Mouse (Mus musculus) forebrain, postnatal 0 days (tissue): Measurements from ENCODE around the gene Galnt18. TPM values are rescaled to one million over a fixed set of nuclear protein-coding genes. Genes with fewer than 3 reads are reported as not detected.

Source experiments
- ATAC-seq: fragments of 200-750 bp; cut with Nextera tagmentation; 2 replicates; pipeline ENCODE4 v1.8.0; 2017; ENCODE audit warnings: mild to moderate bottlenecking, moderate library complexity
- DNase-seq: peaks from one replicate; pipeline ENCODE4 v3.0.0-alpha.2; 2015
- H3K27ac ChIP-seq: fragments of 300-500 bp; sonication (generic); 2 replicates; pipeline ENCODE4 v1.5.1; 2014; ENCODE audit warnings: low read depth, mild to moderate bottlenecking, antibody characterized with exemption, low read length, moderate library complexity, mixed read lengths
- H3K27me3 ChIP-seq: fragments of 300-500 bp; sonication (generic); 2 replicates; pipeline ENCODE4 v1.6.1; 2014; ENCODE audit warnings: mild to moderate bottlenecking, low read length, mixed read lengths; ENCODE audit not compliant: insufficient read depth
- H3K36me3 ChIP-seq: fragments of 300-500 bp; sonication (generic); 2 replicates; pipeline ENCODE4 v1.6.1; 2014; ENCODE audit warnings: mild to moderate bottlenecking, moderate library complexity; ENCODE audit not compliant: insufficient read depth
- H3K4me1 ChIP-seq: fragments of 300-500 bp; sonication (generic); 2 replicates; pipeline ENCODE4 v1.6.1; 2014; ENCODE audit warnings: antibody characterized with exemption; ENCODE audit not compliant: insufficient read depth
- H3K4me2 ChIP-seq: fragments of 300-500 bp; sonication (generic); 2 replicates; pipeline ENCODE4 v1.6.1; 2014; ENCODE audit warnings: low read depth, mild to moderate bottlenecking, moderate library complexity
- H3K4me3 ChIP-seq: fragments of 300-500 bp; sonication (generic); 2 replicates; pipeline ENCODE4 v1.5.1; 2014; ENCODE audit warnings: low read depth, low read length, mixed read lengths
- H3K9ac ChIP-seq: fragments of 300-500 bp; sonication (generic); 2 replicates; pipeline ENCODE4 v1.6.1; 2014; ENCODE audit warnings: mild to moderate bottlenecking
- H3K9me3 ChIP-seq: fragments of 300-500 bp; sonication (generic); 2 replicates; pipeline ENCODE4 v1.6.1; 2016; ENCODE audit warnings: low read length
- CTCF ChIP-seq: sonication (generic); IDR thresholded peaks from 2 replicates; pipeline ENCODE4 v1.5.1; 2016; ENCODE audit warnings: antibody characterized with exemption, control low read depth, low read depth
- WGBS: fragments of 180-500 bp; shearing (Covaris S2); extraction: QIAGEN DNeasy Blood & Tissue Kit; methylation state at CpG from one replicate; pipeline ENCODE4 v1.1.7; 2014; 5-methylcytosine and 5-hydroxymethylcytosine counted together
- polyA plus RNA-seq: library from polyadenylated mRNA; unstranded; fragments of >200 nt; fragmentation: Nextera tagmentation; extraction: Ambion mirVana; gene quantifications from 2 replicates; pipeline ENCODE4 v1.2.1, GENCODE M21; 2015
- total RNA-seq: library from RNA; depleted of rRNA; stranded (reverse); fragments of >200 nt; gene quantifications from 2 replicates; pipeline ENCODE4 v1.2.3, GENCODE M21; 2014

The Galnt18 gene
- total and polyA plus RNA-seq, 2 experiments from 2014 or later: 18.0 to 22.0 TPM

DNA sequence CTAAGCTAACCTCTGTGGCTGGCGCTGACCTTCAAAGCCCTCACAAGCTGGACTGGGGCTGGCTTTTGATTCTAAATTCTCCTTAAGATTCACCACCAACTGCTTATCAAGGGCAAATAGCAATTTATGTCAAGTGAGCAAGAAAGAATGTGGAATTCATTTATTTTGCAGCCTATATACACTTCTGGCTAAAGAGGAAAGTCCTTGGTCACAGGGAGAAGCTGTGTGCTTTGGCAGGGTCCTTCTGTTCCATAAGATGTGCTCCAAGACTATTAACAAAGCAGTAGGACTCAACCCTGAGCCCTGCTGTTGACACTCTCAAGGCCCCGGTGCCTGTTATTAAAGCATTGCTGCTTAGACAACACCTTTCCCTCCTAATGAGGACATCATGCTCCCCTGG is 7.4 kb downstream of the Galnt18 start:
- Histone ChIP-seq H3K4me3 (no peak overlapping the region), H3K27ac (no peak overlapping the region), H3K4me2 (no peak overlapping the region), H3K36me3 (no peaks in the 10 kb centered on the region), H3K4me1 (no peaks in the 10 kb centered on the region), H3K9me3 (no peaks in the 10 kb centered on the region), H3K27me3 (no peaks in the 10 kb centered on the region), H3K9ac (no peak overlapping the region)
- DNase-seq (no peak), ATAC-seq (no peak)
- 85% methylated on average over 2 of the region's 2 CpGs for WGBS
- no peak for TF ChIP-seq CTCF

DNA sequence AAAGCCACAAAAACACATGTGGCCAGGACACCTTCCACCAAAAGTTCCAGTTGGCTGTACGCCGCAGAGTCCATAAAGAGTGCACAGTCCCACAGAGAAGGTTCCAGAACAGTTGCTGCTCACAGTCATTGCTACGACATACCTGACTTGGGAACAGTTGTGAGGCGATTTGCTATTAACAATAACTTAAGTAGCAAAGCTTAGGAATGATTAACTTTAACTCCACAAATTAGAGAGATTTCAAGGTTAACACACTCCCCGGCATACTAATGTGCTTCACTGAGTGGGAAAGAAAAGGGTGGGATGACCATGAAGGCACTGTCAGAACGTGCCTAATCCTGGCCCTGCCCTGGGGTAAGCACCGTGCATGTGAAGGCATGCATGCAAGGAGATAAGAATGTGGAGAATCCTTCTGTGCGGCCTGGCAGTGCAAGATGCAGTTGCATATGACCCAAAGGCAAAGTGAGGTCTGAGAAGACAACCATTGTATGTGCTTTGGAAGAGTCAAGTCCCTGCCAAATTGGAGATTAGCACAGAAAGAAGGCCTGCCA is 8.5 kb downstream of the Galnt18 start:
- WGBS: 78% methylated on average over 8 of the region's 8 CpGs
- no peaks in the 10 kb centered on the region for H3K36me3 ChIP-seq
- no peak overlapping the region for H3K9ac ChIP-seq
- ATAC-seq (no peak), DNase-seq (no peak)
- no peaks in the 10 kb centered on the region for H3K9me3 ChIP-seq
- H3K27me3 ChIP-seq: no peaks in the 10 kb centered on the region
- no peak overlapping the region for H3K27ac ChIP-seq
- H3K4me1 ChIP-seq: no peaks in the 10 kb centered on the region
- H3K4me3 ChIP-seq: no peak overlapping the region
- TF ChIP-seq CTCF: no peak
- no peak overlapping the region for H3K4me2 ChIP-seq

DNA sequence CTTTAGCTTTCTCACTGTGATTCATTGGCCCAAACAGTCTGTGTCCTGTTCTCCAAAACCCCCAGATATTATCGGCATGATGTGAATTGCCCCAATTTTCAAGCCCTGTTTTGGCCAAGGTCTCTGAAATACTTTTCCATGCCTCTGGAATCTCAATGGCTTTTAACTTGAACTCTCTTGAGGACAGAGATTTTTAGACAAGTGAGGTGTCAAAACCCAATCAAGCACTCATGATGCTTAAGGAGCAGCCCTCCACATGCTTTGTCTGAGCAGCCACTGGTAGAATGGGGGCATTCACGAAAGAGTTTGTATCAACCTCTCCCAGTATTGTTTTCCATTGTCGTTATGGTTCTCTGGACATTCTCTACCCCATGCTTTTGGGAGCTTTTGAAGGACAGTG is 9.2 kb downstream of the Galnt18 start:
- Histone ChIP-seq H3K9me3 (no peaks in the 10 kb centered on the region), H3K36me3 (no peaks in the 10 kb centered on the region), H3K27me3 (no peaks in the 10 kb centered on the region), H3K27ac (no peak overlapping the region), H3K9ac (no peak overlapping the region), H3K4me1 (no peaks in the 10 kb centered on the region), H3K4me2 (no peak overlapping the region), H3K4me3 (no peak overlapping the region)
- DNase-seq (no peak), ATAC-seq (no peak)
- WGBS: 73% methylated on average over 3 of the region's 3 CpGs
- TF ChIP-seq CTCF: no peak

DNA sequence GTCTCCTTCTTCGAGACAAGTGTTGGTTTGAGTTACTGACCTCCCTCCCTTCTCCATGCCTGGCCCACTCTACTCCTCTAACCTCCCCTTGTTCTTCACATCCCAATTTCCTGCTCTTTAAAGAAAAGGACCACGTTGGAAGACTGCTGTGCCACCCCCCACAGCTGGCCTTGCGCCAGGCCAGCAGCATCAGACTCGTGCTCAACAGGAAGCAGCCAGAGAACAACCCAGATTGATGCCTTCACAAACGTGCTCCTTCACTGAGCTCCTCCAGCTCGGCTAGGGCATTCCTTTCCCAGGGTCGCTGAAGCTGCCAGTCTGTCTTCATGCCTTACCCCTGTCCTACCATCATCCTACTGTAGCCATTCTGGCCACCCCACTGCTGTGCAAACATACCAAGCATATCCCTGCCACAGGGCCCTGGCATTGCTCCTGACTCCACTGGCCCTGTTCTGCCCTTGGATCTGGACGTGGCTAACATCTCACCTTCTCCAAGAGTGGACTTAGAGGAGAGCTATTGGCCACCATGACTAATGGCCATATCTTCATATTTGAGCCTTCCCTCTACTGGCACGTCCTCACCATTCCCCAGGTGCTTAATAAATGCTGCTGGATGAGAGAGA is 13.5 kb downstream of the Galnt18 start:
- no peak overlapping the region for H3K4me2 ChIP-seq
- no peak for ATAC-seq
- H3K27me3 ChIP-seq: no peaks in the 10 kb centered on the region
- H3K36me3 ChIP-seq: no peaks in the 10 kb centered on the region
- no peak overlapping the region for H3K27ac ChIP-seq
- no peak overlapping the region for H3K9ac ChIP-seq
- TF ChIP-seq CTCF: no peak
- H3K4me1 ChIP-seq: 0 out of 2 replicates have a peak, but pooled peaks cover 4% of the 10 kb centered on the region
- no peaks in the 10 kb centered on the region for H3K9me3 ChIP-seq
- H3K4me3 ChIP-seq: no peak overlapping the region
- 60% methylated on average over 9 of the region's 9 CpGs for WGBS
- no peak for DNase-seq

DNA sequence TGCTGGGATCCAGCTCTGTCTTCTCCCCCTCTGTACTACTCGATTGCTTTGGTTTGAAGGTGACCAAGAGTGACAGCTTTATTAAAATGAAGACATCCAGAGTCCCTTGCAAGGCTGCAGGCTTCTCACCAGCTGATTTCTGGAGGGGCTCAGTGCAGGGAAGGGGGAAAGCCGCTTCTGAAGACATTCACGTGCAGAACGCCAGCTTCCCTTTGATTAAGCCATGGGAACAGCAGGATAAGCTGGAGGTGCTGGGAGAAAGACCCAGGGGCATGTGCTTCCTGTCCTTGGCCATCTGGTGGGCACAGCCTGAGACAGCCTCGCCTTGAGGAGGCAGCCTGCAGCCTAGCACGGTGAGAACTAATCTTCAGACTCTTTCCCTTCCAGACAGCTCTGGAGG is 17.0 kb downstream of the Galnt18 start:
- WGBS: 29% methylated on average over 6 of the region's 6 CpGs
- Histone ChIP-seq H3K4me3 (no peak overlapping the region), H3K9me3 (no peaks in the 10 kb centered on the region), H3K9ac (peak overlapping the region; percentile 10; the same call in 1 of the 2 replicates), H3K36me3 (no peaks in the 10 kb centered on the region), H3K27me3 (no peaks in the 10 kb centered on the region), H3K4me2 (no peak overlapping the region), H3K27ac (0 out of 2 replicates have a peak overlapping the region, but pooled peaks have one; percentile 16), H3K4me1 (0 out of 2 replicates have a peak, but pooled peaks cover 4% of the 10 kb centered on the region)
- no peak for TF ChIP-seq CTCF
- peak; percentile 69 for ATAC-seq
- DNase-seq: no peak

DNA sequence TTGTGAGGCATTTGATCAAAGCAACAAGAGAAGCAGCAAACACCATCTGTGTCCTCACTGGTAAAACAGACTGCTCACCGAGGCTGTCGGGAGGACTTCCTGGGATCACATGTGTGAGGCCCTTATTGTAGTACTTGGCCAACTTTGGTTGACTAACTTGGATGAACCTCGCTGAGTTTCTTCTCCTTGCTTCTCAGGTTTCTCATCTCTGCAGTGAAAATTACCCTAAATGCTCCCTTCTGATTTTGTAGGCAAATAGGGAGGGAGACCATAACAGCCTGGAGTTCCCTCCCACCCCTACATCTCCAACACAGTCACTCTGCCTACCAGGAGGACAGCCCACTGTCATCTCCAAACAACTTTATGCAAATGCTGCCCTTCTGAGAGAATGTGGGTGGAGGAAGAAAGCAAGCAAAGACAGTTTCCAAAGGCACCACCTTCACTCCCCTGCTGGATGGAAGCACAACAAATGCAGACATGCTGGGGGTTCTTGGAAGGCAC is 31.2 kb downstream of the Galnt18 start:
- Histone ChIP-seq H3K4me1 (no peaks in the 10 kb centered on the region), H3K4me2 (no peak overlapping the region), H3K9me3 (no peaks in the 10 kb centered on the region), H3K27me3 (no peaks in the 10 kb centered on the region), H3K4me3 (no peak overlapping the region), H3K27ac (no peak overlapping the region), H3K36me3 (no peaks in the 10 kb centered on the region), H3K9ac (no peak overlapping the region)
- DNase-seq (peak; percentile 13), ATAC-seq (0 out of 2 replicates have a peak, but pooled peaks have one; percentile 32)
- 70% methylated on average over 3 of the region's 3 CpGs for WGBS
- TF ChIP-seq CTCF: no peak

DNA sequence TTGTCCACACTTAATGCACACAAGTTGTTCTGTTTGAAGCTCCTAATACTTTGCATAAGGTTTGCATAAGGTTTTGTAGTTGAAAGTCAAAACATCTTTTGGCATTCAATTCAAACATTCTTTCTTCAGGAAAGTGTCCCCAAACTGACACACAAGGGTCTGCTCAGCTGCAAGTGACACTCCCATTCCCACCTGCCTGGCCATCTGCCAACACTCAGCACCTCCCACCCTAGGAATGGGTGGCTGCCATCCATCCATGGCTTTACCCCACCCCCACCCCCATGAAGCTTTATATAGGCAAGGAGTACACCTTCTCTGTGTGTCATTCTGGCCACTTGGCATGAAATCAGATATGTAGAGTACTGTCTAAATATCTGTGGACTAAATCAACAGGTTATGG is 35.0 kb downstream of the Galnt18 start:
- H3K27me3 ChIP-seq: no peaks in the 10 kb centered on the region
- H3K36me3 ChIP-seq: no peaks in the 10 kb centered on the region
- ATAC-seq (no peak), DNase-seq (no peak)
- no peak for TF ChIP-seq CTCF
- no peak overlapping the region for H3K4me2 ChIP-seq
- H3K9ac ChIP-seq: no peak overlapping the region
- no peaks in the 10 kb centered on the region for H3K4me1 ChIP-seq
- no peak overlapping the region for H3K4me3 ChIP-seq
- no peaks in the 10 kb centered on the region for H3K9me3 ChIP-seq
- no peak overlapping the region for H3K27ac ChIP-seq
